Mouse (Mus musculus): ENCODE results near the gene Itgb4. TPM values are rescaled to one million over a fixed set of nuclear protein-coding genes. Genes with fewer than 3 reads are reported as not detected.

The Itgb4 gene
- total and polyA plus RNA-seq, 2 experiments from 2014 or later = 1.0 to 2.2 TPM

GRCm38 (mm10) chr11:116040593-116040992, 66.1 kb downstream of the Itgb4 start:
- H3K36me3 ChIP-seq (ENCODE audit: insufficient read depth, low read length) = peaks cover 7% of the 10 kb centered on the region; the same call in 1 of the 2 replicates
- no peak overlapping the region for H3K4me3 ChIP-seq (ENCODE audit: low read depth, low read length)
- H3K4me2 ChIP-seq (ENCODE audit: low read depth, low read length, poor library complexity, severe bottlenecking) = no peak overlapping the region
- DNase-seq (ENCODE audit: low spot score) = no peak
- H3K9ac ChIP-seq (replicated peaks; ENCODE audit: low read length, poor library complexity, severe bottlenecking) = no peak overlapping the region
- no peaks in the 10 kb centered on the region for H3K9me3 ChIP-seq (ENCODE audit: low read length)
- no peak overlapping the region for H3K27ac ChIP-seq (ENCODE audit: low read depth, low read length)
- H3K27me3 ChIP-seq (ENCODE audit: insufficient read depth, low read length) = no peaks in the 10 kb centered on the region
- ATAC-seq (ENCODE audit: low FRiP score) = no peak
- WGBS = 92% methylated on average over 6 of the region's 6 CpGs
- TF ChIP-seq CTCF (IDR thresholded peaks at IDR 0.05) = no peak
- no peaks in the 10 kb centered on the region for H3K4me1 ChIP-seq (ENCODE audit: insufficient read depth, low read length)

GRCm38 (mm10) chr11:116041833-116042232, 67.3 kb downstream of the Itgb4 start:
- H3K9ac ChIP-seq (replicated peaks; ENCODE audit: low read length, poor library complexity, severe bottlenecking) = no peak overlapping the region
- peaks cover 9% of the 10 kb centered on the region; the same call in 1 of the 2 replicates for H3K36me3 ChIP-seq (ENCODE audit: insufficient read depth, low read length)
- H3K9me3 ChIP-seq (ENCODE audit: low read length) = no peaks in the 10 kb centered on the region
- no peak overlapping the region for H3K27ac ChIP-seq (ENCODE audit: low read depth, low read length)
- WGBS = 100% methylated on average over 2 of the region's 2 CpGs
- no peak overlapping the region for H3K4me2 ChIP-seq (ENCODE audit: low read depth, low read length, poor library complexity, severe bottlenecking)
- H3K4me1 ChIP-seq (ENCODE audit: insufficient read depth, low read length) = no peaks in the 10 kb centered on the region
- no peaks in the 10 kb centered on the region for H3K27me3 ChIP-seq (ENCODE audit: insufficient read depth, low read length)
- H3K4me3 ChIP-seq (ENCODE audit: low read depth, low read length) = no peak overlapping the region
- DNase-seq (ENCODE audit: low spot score) (no peak), ATAC-seq (ENCODE audit: low FRiP score) (no peak)
- peak; percentile 22 for TF ChIP-seq CTCF (IDR thresholded peaks at IDR 0.05)

- TF ChIP-seq CTCF (IDR thresholded peaks at IDR 0.05) = no peak
- Histone ChIP-seq H3K9me3 (ENCODE audit: low read length) (no peaks in the 10 kb centered on the region), H3K36me3 (ENCODE audit: insufficient read depth, low read length) (peaks cover 9% of the 10 kb centered on the region), H3K27ac (ENCODE audit: low read depth, low read length) (no peak overlapping the region), H3K4me3 (ENCODE audit: low read depth, low read length) (no peak overlapping the region), H3K4me1 (ENCODE audit: insufficient read depth, low read length) (no peaks in the 10 kb centered on the region), H3K9ac (replicated peaks; ENCODE audit: low read length, poor library complexity, severe bottlenecking) (no peak overlapping the region), H3K4me2 (ENCODE audit: low read depth, low read length, poor library complexity, severe bottlenecking) (no peak overlapping the region), H3K27me3 (ENCODE audit: insufficient read depth, low read length) (no peaks in the 10 kb centered on the region)
- 90% methylated on average over 5 of the region's 5 CpGs for WGBS
- DNase-seq (ENCODE audit: low spot score) (no peak), ATAC-seq (ENCODE audit: low FRiP score) (no peak)
These were observed 68.0 kb downstream of the Itgb4 start for GRCm38 (mm10) chr11:116042372-116043138.

- Histone ChIP-seq H3K4me3 (ENCODE audit: low read depth, low read length) (no peak overlapping the region), H3K4me2 (ENCODE audit: low read depth, low read length, poor library complexity, severe bottlenecking) (no peak overlapping the region), H3K36me3 (ENCODE audit: insufficient read depth, low read length) (peaks cover 12% of the 10 kb centered on the region), H3K9me3 (ENCODE audit: low read length) (no peaks in the 10 kb centered on the region), H3K4me1 (ENCODE audit: insufficient read depth, low read length) (no peaks in the 10 kb centered on the region), H3K9ac (replicated peaks; ENCODE audit: low read length, poor library complexity, severe bottlenecking) (no peak overlapping the region), H3K27me3 (ENCODE audit: insufficient read depth, low read length) (no peaks in the 10 kb centered on the region), H3K27ac (ENCODE audit: low read depth, low read length) (no peak overlapping the region)
- WGBS = 97% methylated on average over 1 of the region's 1 CpGs
- DNase-seq (ENCODE audit: low spot score) (no peak), ATAC-seq (ENCODE audit: low FRiP score) (no peak)
- TF ChIP-seq CTCF (IDR thresholded peaks at IDR 0.05) = no peak
These were observed 68.8 kb downstream of the Itgb4 start for GRCm38 (mm10) chr11:116043286-116043685.

GRCm38 (mm10) chr11:116045173-116045572, 70.7 kb downstream of the Itgb4 start:
- Histone ChIP-seq H3K4me3 (ENCODE audit: low read depth, low read length) (no peak overlapping the region), H3K9ac (replicated peaks; ENCODE audit: low read length, poor library complexity, severe bottlenecking) (no peak overlapping the region), H3K27ac (ENCODE audit: low read depth, low read length) (no peak overlapping the region), H3K4me2 (ENCODE audit: low read depth, low read length, poor library complexity, severe bottlenecking) (no peak overlapping the region), H3K27me3 (ENCODE audit: insufficient read depth, low read length) (no peaks in the 10 kb centered on the region), H3K9me3 (ENCODE audit: low read length) (no peaks in the 10 kb centered on the region), H3K4me1 (ENCODE audit: insufficient read depth, low read length) (no peaks in the 10 kb centered on the region), H3K36me3 (ENCODE audit: insufficient read depth, low read length) (peaks cover 25% of the 10 kb centered on the region)
- TF ChIP-seq CTCF (IDR thresholded peaks at IDR 0.05) = no peak
- DNase-seq (ENCODE audit: low spot score) (no peak), ATAC-seq (ENCODE audit: low FRiP score) (no peak)
- WGBS = 95% methylated on average over 6 of the region's 6 CpGs

- Histone ChIP-seq H3K36me3 (ENCODE audit: insufficient read depth, low read length) (peaks cover 62% of the 10 kb centered on the region), H3K4me3 (ENCODE audit: low read depth, low read length) (no peak overlapping the region), H3K9ac (replicated peaks; ENCODE audit: low read length, poor library complexity, severe bottlenecking) (no peak overlapping the region), H3K4me2 (ENCODE audit: low read depth, low read length, poor library complexity, severe bottlenecking) (no peak overlapping the region), H3K9me3 (ENCODE audit: low read length) (no peaks in the 10 kb centered on the region), H3K27me3 (ENCODE audit: insufficient read depth, low read length) (no peaks in the 10 kb centered on the region), H3K27ac (ENCODE audit: low read depth, low read length) (no peak overlapping the region), H3K4me1 (ENCODE audit: insufficient read depth, low read length) (no peaks in the 10 kb centered on the region)
- ATAC-seq (ENCODE audit: low FRiP score) (no peak), DNase-seq (ENCODE audit: low spot score) (no peak)
- 85% methylated on average over 2 of the region's 2 CpGs for WGBS
- no peak for TF ChIP-seq CTCF (IDR thresholded peaks at IDR 0.05)
These were observed 75.1 kb downstream of the Itgb4 start for GRCm38 (mm10) chr11:116049610-116050009.

Data from midbrain, postnatal 0 days (tissue).